Mouse (Mus musculus) neural tube, postnatal 0 days (tissue): ENCODE measurements around the gene Bbs5. TPM values are rescaled to one million over a fixed set of nuclear protein-coding genes. Genes with fewer than 3 reads are reported as not detected.

Experiments used
- polyA plus RNA-seq: library from polyadenylated mRNA; unstranded; fragments of >200 nt; fragmentation: Nextera tagmentation; extraction: Ambion mirVana; gene quantifications from 2 replicates; pipeline ENCODE4 v1.2.1, GENCODE M21; 2015

Gene Bbs5
- polyA plus RNA-seq: 27.0 and 35.7 TPM in 2 replicates

GRCm38 (mm10) chr2:69646726-69647490, at the start of gene Bbs5:
Gene Bbs5 (plus strand): TSS chr2:69647171.

DNA sequence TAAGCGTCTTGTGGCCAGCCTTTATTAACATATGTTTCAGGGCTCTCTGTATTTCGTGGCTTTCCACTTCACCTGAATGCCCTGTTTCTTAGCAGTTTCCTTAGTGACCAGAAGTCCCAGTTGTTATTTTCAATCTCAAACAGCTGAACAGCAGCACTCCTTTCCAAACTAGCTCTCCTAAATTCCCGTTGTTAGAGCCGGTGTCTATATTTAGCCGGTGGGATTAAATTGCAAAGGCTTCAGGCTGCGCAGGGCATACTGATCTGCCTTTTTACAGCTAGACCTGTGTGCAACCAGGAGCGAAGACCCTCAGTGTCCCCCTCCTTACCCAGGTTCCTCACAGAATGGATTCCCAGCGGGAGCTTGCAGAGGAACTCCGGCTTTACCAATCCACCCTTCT, 22.9 kb downstream of the Bbs5 start, which contains the start of gene Klhl41:
Gene Klhl41, plus strand, starts transcription at position 268 of the 400 bp plus-strand sequence.

DNA sequence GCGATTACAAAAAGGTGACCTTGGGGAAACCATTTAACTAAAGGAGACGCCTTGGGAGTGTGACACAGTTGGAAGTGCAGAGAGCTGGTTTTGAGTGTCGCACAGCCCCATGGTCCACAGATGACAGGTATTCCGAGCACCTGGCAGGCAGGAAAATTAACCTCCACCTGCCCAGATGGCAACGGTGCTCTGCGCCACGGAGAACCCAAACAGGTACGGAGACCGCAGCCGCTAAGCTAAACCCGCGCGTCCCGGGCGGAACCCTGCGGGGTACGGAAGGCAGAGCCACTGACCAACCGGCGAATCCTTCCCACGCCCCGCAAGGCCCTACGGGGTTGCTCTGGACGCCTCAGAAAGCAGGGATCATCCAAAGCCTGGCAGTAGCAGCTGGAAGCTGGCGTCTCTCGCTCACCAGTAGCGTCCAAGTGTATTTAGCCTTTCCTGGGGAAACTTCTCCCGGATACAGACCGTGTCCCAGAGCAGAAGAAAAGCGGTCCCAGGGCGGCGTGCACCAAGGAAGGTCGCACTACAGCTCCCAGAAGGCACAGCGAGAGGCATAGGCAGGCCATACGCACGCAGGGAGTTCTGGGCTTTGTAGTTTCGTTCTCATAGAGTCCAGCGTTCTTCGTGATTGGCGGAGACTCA, 66.1 kb downstream of the Bbs5 start, which contains the start of gene Fastkd1:
Gene Fastkd1, minus strand, starts transcription at position 536 of the 645 bp plus-strand sequence.

Other genes with a start within 250 kb of the Bbs5 start
- gene Lrp2, start 61.1 kb upstream of the Bbs5 start, polyA plus RNA-seq: 0.27 and 0.32 TPM in 2 replicates
- 0.21 TPM in 1 of 2 replicates, not detected in the other for gene Klhl41, start 22.9 kb downstream of the Bbs5 start, polyA plus RNA-seq
- 12.5 and 13.2 TPM in 2 replicates for gene Fastkd1, start 66.3 kb downstream of the Bbs5 start, polyA plus RNA-seq
- gene Ppig, start 75.4 kb downstream of the Bbs5 start, polyA plus RNA-seq: 111 and 131 TPM in 2 replicates
- gene Ccdc173, start 142.4 kb downstream of the Bbs5 start, polyA plus RNA-seq: 2.2 and 2.8 TPM in 2 replicates
- gene Phospho2, start 142.5 kb downstream of the Bbs5 start, polyA plus RNA-seq: 27.9 and 31.7 TPM in 2 replicates
- 81.1 and 90.5 TPM in 2 replicates for gene Klhl23, start 174.8 kb downstream of the Bbs5 start, polyA plus RNA-seq
- gene Ssb, start 214.4 kb downstream of the Bbs5 start, polyA plus RNA-seq: 246 and 267 TPM in 2 replicates
- gene Mettl5, start 238.4 kb downstream of the Bbs5 start, polyA plus RNA-seq: 35.0 and 36.2 TPM in 2 replicates